ENCODE assay signal across 17 mouse cellular contexts in genomic region chr4:129009521-129009920, GRCm38 (mm10). TPM values are rescaled to one million over a fixed set of nuclear protein-coding genes. Genes with fewer than 3 reads are reported as not detected.
DNase-seq lines count a peak whose midpoint lies in the region; ATAC-seq and TF ChIP-seq lines count a peak whose summit lies in the region.
"Had no signal": no experiment of that assay in that cellular context is flagged by ENCODE, and none has a peak within 500 bp of the region (broad histone marks: within the 10 kb centered on the region; RNA-seq: fewer than 3 reads in every experiment).

No protein-coding gene starts in this region.

- no peak overlapping the region for H3K4me3 ChIP-seq in heart, embryonic 13.5 days
- H3K4me3 ChIP-seq in kidney, embryonic 16.5 days (ENCODE audit: low read length) = no peak overlapping the region
- H3K4me3 ChIP-seq in bone marrow macrophage, adult 2 months (ENCODE audit: insufficient read depth, low read length) = no peak overlapping the region
- no peak overlapping the region for H3K4me3 ChIP-seq in stomach, postnatal 0 days (ENCODE audit: low read depth, low read length)
- H3K4me3 ChIP-seq: hindbrain, embryonic 15.5 days; limb, embryonic 13.5 days; midbrain, embryonic 15.5 days had no signal

- intact Hi-C loops in heart, postnatal 36 days (cut with DNase I) = no loop called here

- no peak for TF ChIP-seq CTCF in bone marrow macrophage, adult 2 months (IDR thresholded peaks at IDR 0.05; ENCODE audit: low read depth, low read length)
- TF ChIP-seq CTCF in stomach, postnatal 0 days (IDR thresholded peaks at IDR 0.05; ENCODE audit: low read depth) = no peak

- TF ChIP-seq EP300 in stomach, postnatal 0 days (optimal IDR thresholded peaks at IDR 0.05) = no peak

- 0 out of 2 replicates have a peak overlapping the region, but pooled peaks have one; percentile 24 for H3K9ac ChIP-seq in heart, embryonic 13.5 days
- H3K9ac ChIP-seq in kidney, embryonic 16.5 days (replicated peaks; ENCODE audit: low read length) = no peak overlapping the region
- no peak overlapping the region for H3K9ac ChIP-seq in stomach, postnatal 0 days (ENCODE audit: low read length)
- H3K9ac ChIP-seq: hindbrain, embryonic 15.5 days; limb, embryonic 13.5 days; midbrain, embryonic 15.5 days had no signal

- peaks cover 41% of the 10 kb centered on the region for H3K4me1 ChIP-seq in heart, embryonic 13.5 days
- peaks cover 19% of the 10 kb centered on the region for H3K4me1 ChIP-seq in kidney, embryonic 16.5 days (ENCODE audit: insufficient read depth, low read length)
- H3K4me1 ChIP-seq in bone marrow macrophage, adult 2 months (ENCODE audit: control insufficient read depth, insufficient read depth, low read length) = peaks cover 35% of the 10 kb centered on the region
- no peaks in the 10 kb centered on the region for H3K4me1 ChIP-seq in stomach, postnatal 0 days (replicated peaks; ENCODE audit: control insufficient read depth, insufficient read depth)

- WGBS in heart, embryonic 13.5 days = 63% methylated on average over 5 of the region's 5 CpGs
- WGBS in kidney, embryonic 16.5 days = 26% methylated on average over 5 of the region's 5 CpGs
- WGBS in stomach, postnatal 0 days = 70% methylated on average over 5 of the region's 5 CpGs

- ATAC-seq in heart, embryonic 13.5 days (ENCODE audit: extremely low read depth, insufficient number of reproducible peaks, low FRiP score, low TSS enrichment) = no peak
- ATAC-seq in kidney, embryonic 16.5 days (ENCODE audit: low FRiP score, low TSS enrichment) = peak; percentile 62; the same call in 1 of the 2 replicates
- no peak for ATAC-seq in stomach, postnatal 0 days (ENCODE audit: low FRiP score, low TSS enrichment)
- ATAC-seq: forebrain, embryonic 14.5 days; intestine, postnatal 0 days; midbrain, embryonic 15.5 days had no signal

- peak overlapping the region; percentile 43 for H3K27ac ChIP-seq in heart, embryonic 13.5 days (replicated peaks)
- peak overlapping the region; percentile 39 for H3K27ac ChIP-seq in kidney, embryonic 16.5 days (ENCODE audit: low read length)
- H3K27ac ChIP-seq in bone marrow macrophage, adult 2 months (ENCODE audit: insufficient read depth, low read depth, low read length) = peak overlapping the region; percentile 57
- H3K27ac ChIP-seq in stomach, postnatal 0 days (replicated peaks) = no peak overlapping the region
- H3K27ac ChIP-seq: hindbrain, embryonic 15.5 days; limb, embryonic 13.5 days; midbrain, embryonic 15.5 days had no signal

- no peaks in the 10 kb centered on the region for H3K9me3 ChIP-seq in heart, embryonic 13.5 days
- H3K9me3 ChIP-seq in kidney, embryonic 16.5 days (ENCODE audit: low read length) = no peaks in the 10 kb centered on the region
- H3K9me3 ChIP-seq in stomach, postnatal 0 days (ENCODE audit: control insufficient read depth, low read length) = no peaks in the 10 kb centered on the region
- H3K9me3 ChIP-seq: hindbrain, embryonic 15.5 days; limb, embryonic 13.5 days; midbrain, embryonic 15.5 days had no signal

- H3K36me3 ChIP-seq in heart, embryonic 13.5 days = peaks cover 70% of the 10 kb centered on the region
- H3K36me3 ChIP-seq in kidney, embryonic 16.5 days (ENCODE audit: insufficient read depth, low read length) = peaks cover 34% of the 10 kb centered on the region
- H3K36me3 ChIP-seq in stomach, postnatal 0 days (ENCODE audit: control insufficient read depth, insufficient read depth, low read length) = peaks cover 7% of the 10 kb centered on the region

- no peak for TF ChIP-seq POLR2A in bone marrow macrophage, adult 2 months (IDR thresholded peaks at IDR 0.05; ENCODE audit: borderline replicate concordance, low read depth, low read length)

- no peak for DNase-seq in heart, postnatal 36 days
- no peak for DNase-seq in kidney, adult 9 months
- peak; percentile 39 for DNase-seq in mesoderm, embryonic 11.5 days (ENCODE audit: low read depth, low spot score)
- DNase-seq in stomach, postnatal 0 days (ENCODE audit: low spot score) = no peak
- DNase-seq: adrenal gland, postnatal 10 days; cerebellum, adult 9-10 months; lung, postnatal 4 days; right cerebral cortex, postnatal 25 days; thymus, adult 18-20 months had no signal

- H3K4me2 ChIP-seq in heart, embryonic 13.5 days = no peak overlapping the region
- H3K4me2 ChIP-seq in kidney, embryonic 16.5 days (replicated peaks; ENCODE audit: low read depth, low read length) = no peak overlapping the region
- no peak overlapping the region for H3K4me2 ChIP-seq in stomach, postnatal 0 days (replicated peaks; ENCODE audit: low read depth)
- H3K4me2 ChIP-seq: hindbrain, embryonic 15.5 days; limb, embryonic 13.5 days; midbrain, embryonic 15.5 days had no signal

- no peaks in the 10 kb centered on the region for H3K27me3 ChIP-seq in heart, embryonic 13.5 days (replicated peaks)
- H3K27me3 ChIP-seq in kidney, embryonic 16.5 days (ENCODE audit: insufficient read depth, low read length) = no peaks in the 10 kb centered on the region
- H3K27me3 ChIP-seq in stomach, postnatal 0 days (ENCODE audit: control insufficient read depth, insufficient read depth, low read length) = no peaks in the 10 kb centered on the region
- H3K27me3 ChIP-seq: hindbrain, embryonic 15.5 days; limb, embryonic 13.5 days; midbrain, embryonic 15.5 days had no signal

RNA-seq across cellular contexts. Expression of gene Ak2, which starts 17.8 kb away (rescaled TPM):
- 147 and 167 TPM in 2 replicates for polyA plus RNA-seq in heart, embryonic 13.5 days (2015; fragmentation: Nextera tagmentation; extraction: Ambion mirVana)
- 10 to 100 TPM; 67.6 to 71.0 TPM for total RNA-seq in heart, postnatal 36 days (2021)
- polyA plus RNA-seq in kidney, embryonic 16.5 days (2015; fragmentation: Nextera tagmentation; extraction: Ambion mirVana) = 226 and 238 TPM in 2 replicates
- polyA plus RNA-seq in bone marrow macrophage, adult 2 months (2012; ENCODE audit: insufficient read depth, insufficient read length, missing spikeins) = 54.5 and 64.3 TPM in 2 replicates
- polyA plus RNA-seq in stomach, postnatal 0 days (2015; fragmentation: Nextera tagmentation; extraction: Ambion mirVana) = 137 and 138 TPM in 2 replicates

RNA-seq across cellular contexts. Expression of gene Azin2, which starts 47.3 kb away (rescaled TPM):
- 7.4 TPM in 2 replicates for polyA plus RNA-seq in heart, embryonic 13.5 days (2015; fragmentation: Nextera tagmentation; extraction: Ambion mirVana)
- 1 to 10 TPM; 2.4 to 3.0 TPM for total RNA-seq in heart, postnatal 36 days (2021)
- polyA plus RNA-seq in kidney, embryonic 16.5 days (2015; fragmentation: Nextera tagmentation; extraction: Ambion mirVana) = 21.7 and 26.3 TPM in 2 replicates
- polyA plus RNA-seq in bone marrow macrophage, adult 2 months (2012; ENCODE audit: insufficient read depth, insufficient read length, missing spikeins) = 1.8 and 2.6 TPM in 2 replicates
- 10.8 and 12.3 TPM in 2 replicates for polyA plus RNA-seq in stomach, postnatal 0 days (2015; fragmentation: Nextera tagmentation; extraction: Ambion mirVana)

RNA-seq across cellular contexts. Expression of gene Rnf19b, which starts 48.5 kb away (rescaled TPM):
- polyA plus RNA-seq in heart, embryonic 13.5 days (2015; fragmentation: Nextera tagmentation; extraction: Ambion mirVana) = 5.7 and 6.2 TPM in 2 replicates
- total RNA-seq in heart, postnatal 36 days (2021) = 10 to 100 TPM; 24.3 to 27.2 TPM
- 6.4 and 6.7 TPM in 2 replicates for polyA plus RNA-seq in kidney, embryonic 16.5 days (2015; fragmentation: Nextera tagmentation; extraction: Ambion mirVana)
- polyA plus RNA-seq in bone marrow macrophage, adult 2 months (2012; ENCODE audit: insufficient read depth, insufficient read length, missing spikeins) = 91.7 and 94.9 TPM in 2 replicates
- polyA plus RNA-seq in stomach, postnatal 0 days (2015; fragmentation: Nextera tagmentation; extraction: Ambion mirVana) = 7.0 and 7.6 TPM in 2 replicates

Comparison
In these comparisons a context has a peak if more than half of its experiments do, and no peak if none do; other contexts are left out.
1. RNA of gene Rnf19b, which starts 48.5 kb away (polyA plus RNA-seq): 91.7 to 94.9 TPM in bone marrow macrophage, adult 2 months; 7.0 to 7.6 TPM in stomach, postnatal 0 days, 6.4 to 6.7 TPM in kidney, embryonic 16.5 days and 5.7 to 6.2 TPM in heart, embryonic 13.5 days; every median in the first group is over 10 times any median in the second.